Mouse (Mus musculus) spleen, postnatal 10 days (tissue): Measurements from ENCODE around the gene Drap1.

Source experiments
- DNase-seq, 2 experiments: peaks; one replicate each; pipeline ENCODE4 v3.0.0; 2021 to 2022; ENCODE audit warnings: low spot score in 2 of 2

Gene Drap1

DNA sequence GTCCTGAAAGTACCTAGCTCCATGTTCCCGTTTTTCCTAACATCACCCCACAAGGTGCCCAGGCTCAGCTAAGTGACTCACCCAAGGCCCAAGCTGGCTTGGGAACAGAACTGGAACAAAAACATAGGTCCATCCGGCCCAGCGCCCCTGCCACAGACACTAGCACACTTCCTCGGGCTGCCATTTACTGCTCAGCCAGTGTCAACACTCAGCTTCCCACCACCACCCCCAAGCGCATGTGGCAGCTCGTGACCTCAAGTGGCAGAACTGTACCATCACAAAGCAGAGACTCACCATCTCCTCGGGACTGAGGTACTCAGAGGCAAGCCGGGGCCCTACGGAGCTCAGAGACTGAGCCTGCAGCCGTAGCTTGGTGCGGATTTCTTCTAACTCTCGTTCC, 41.5 kb downstream of the Drap1 start:
- DNase-seq, result no peak

GRCm38 (mm10) chr19:5377446-5377845, 47.3 kb downstream of the Drap1 start:
- no peak for DNase-seq

GRCm38 (mm10) chr19:5374748-5375147, 50.0 kb downstream of the Drap1 start:
- no peak for DNase-seq

GRCm38 (mm10) chr19:5374177-5374576, 50.6 kb downstream of the Drap1 start:
- no peak for DNase-seq
